30 mouse cellular contexts compared by ENCODE assay signal in the genomic region with DNA sequence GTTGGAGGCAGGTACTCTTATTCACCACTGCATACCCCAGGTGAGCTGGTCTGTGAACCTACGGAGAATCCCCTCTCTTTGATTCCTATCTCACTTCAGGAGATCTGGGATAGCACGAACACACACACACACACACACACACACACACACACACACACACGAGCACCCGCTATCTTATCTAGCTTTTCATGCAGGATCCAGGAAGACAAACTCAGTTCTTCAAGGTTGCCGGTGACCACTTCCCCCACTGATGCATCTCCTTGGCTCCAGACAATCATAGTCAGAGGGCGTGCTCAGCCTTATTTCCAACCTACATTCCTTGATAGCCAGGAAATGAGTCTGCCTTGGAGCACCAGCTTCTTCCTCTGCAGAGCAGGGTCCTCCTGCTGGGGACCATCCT.
"Had no signal": no experiment of that assay in that cellular context is flagged by ENCODE, and none has a peak within 500 bp of the region (broad histone marks: within the 10 kb centered on the region; RNA-seq: fewer than 3 reads in every experiment).

No protein-coding gene starts in this region.

- H3K9me3 ChIP-seq: heart, embryonic 10.5 days; heart, embryonic 12.5 days; heart, embryonic 13.5 days; heart, embryonic 15.5 days; hindbrain, embryonic 10.5 days; hindbrain, embryonic 12.5 days; hindbrain, embryonic 13.5 days; hindbrain, embryonic 15.5 days; intestine, embryonic 15.5 days; kidney, embryonic 15.5 days had no signal

- H3K4me1 ChIP-seq: heart, embryonic 10.5 days; heart, embryonic 12.5 days; heart, embryonic 13.5 days; heart, embryonic 15.5 days; hindbrain, embryonic 12.5 days; hindbrain, embryonic 13.5 days; hindbrain, embryonic 15.5 days had no signal

- H3K9ac ChIP-seq: heart, embryonic 12.5 days; heart, embryonic 13.5 days; heart, embryonic 15.5 days; hindbrain, embryonic 12.5 days; hindbrain, embryonic 13.5 days; hindbrain, embryonic 14.5 days; hindbrain, embryonic 15.5 days; intestine, embryonic 15.5 days; kidney, embryonic 15.5 days had no signal

- H3K27ac ChIP-seq: heart, embryonic 10.5 days; heart, embryonic 13.5 days; heart, embryonic 15.5 days; hindbrain, embryonic 10.5 days; hindbrain, embryonic 12.5 days; hindbrain, embryonic 13.5 days; hindbrain, embryonic 14.5 days; hindbrain, embryonic 15.5 days; hindbrain, postnatal 0 days; intestine, embryonic 15.5 days; kidney, embryonic 15.5 days; kidney, postnatal 0 days; layer of hippocampus, adult 2 months; left cerebral cortex, adult 2 months had no signal

- H3K4me3 ChIP-seq: heart, embryonic 10.5 days; heart, embryonic 12.5 days; heart, embryonic 13.5 days; heart, embryonic 15.5 days; hindbrain, embryonic 10.5 days; hindbrain, embryonic 12.5 days; hindbrain, embryonic 13.5 days; hindbrain, embryonic 15.5 days; intestine, embryonic 15.5 days; kidney, embryonic 15.5 days; layer of hippocampus, adult 2 months; left cerebral cortex, adult 2 months had no signal

- H3K27me3 ChIP-seq: hindbrain, embryonic 12.5 days; hindbrain, embryonic 13.5 days; hindbrain, embryonic 15.5 days had no signal

- H3K36me3 ChIP-seq: heart, embryonic 10.5 days; heart, embryonic 12.5 days; heart, embryonic 13.5 days; heart, embryonic 15.5 days; hindbrain, embryonic 10.5 days; hindbrain, embryonic 12.5 days; hindbrain, embryonic 13.5 days; hindbrain, embryonic 15.5 days; intestine, embryonic 15.5 days; kidney, embryonic 15.5 days had no signal

- DNase-seq: heart, postnatal 10 days; heart, postnatal 14 days; heart, postnatal 4 days; kidney, adult 11 months; kidney, adult 18-20 months; kidney, adult 2 months; kidney, adult 8-10 months; kidney, adult 9 months; kidney, postnatal 10 days; kidney, postnatal 14 days; kidney, postnatal 25 days; kidney, postnatal 36 days; kidney, postnatal 4 days; layer of hippocampus, adult 9-11 months; layer of hippocampus, postnatal 36 days had no signal
